Mouse (Mus musculus) kidney, embryonic 16.5 days (tissue): ENCODE data around the gene Mark1. TPM values are rescaled to one million over a fixed set of nuclear protein-coding genes. Genes with fewer than 3 reads are reported as not detected.
A peak's percentile ranks its signal among the peaks of the same experiment; 100 is the strongest.

Experiments
- ATAC-seq: fragments of 200-750 bp; cut with Nextera tagmentation; 2 replicates; pipeline ENCODE4 v1.8.0; 2017; ENCODE audit warnings: moderate TSS enrichment; ENCODE audit not compliant: low FRiP score, low TSS enrichment
- H3K27ac ChIP-seq: fragments of 300-500 bp; sonication (generic); 2 replicates; pipeline ENCODE4 v1.5.1; 2014; ENCODE audit warnings: low read length
- H3K27me3 ChIP-seq: fragments of 300-500 bp; sonication (generic); 2 replicates; pipeline ENCODE4 v1.6.1; 2014; ENCODE audit warnings: low read length, control low read depth, mixed read lengths; ENCODE audit not compliant: insufficient read depth
- H3K36me3 ChIP-seq: fragments of 300-500 bp; sonication (generic); 2 replicates; pipeline ENCODE4 v1.6.1; 2014; ENCODE audit warnings: low read length, control low read depth, mixed read lengths; ENCODE audit not compliant: insufficient read depth
- H3K4me1 ChIP-seq: fragments of 300-500 bp; sonication (generic); 2 replicates; pipeline ENCODE4 v1.6.1; 2014; ENCODE audit warnings: low read length, control low read depth, mixed read lengths; ENCODE audit not compliant: insufficient read depth
- H3K4me2 ChIP-seq: fragments of 300-500 bp; sonication (generic); replicated peaks from 2 replicates; pipeline ENCODE4 v1.6.1; 2014; ENCODE audit warnings: low read depth, low read length
- H3K4me3 ChIP-seq: fragments of 300-500 bp; sonication (generic); 2 replicates; pipeline ENCODE4 v1.5.1; 2014; ENCODE audit warnings: mild to moderate bottlenecking, low read length
- H3K9ac ChIP-seq: fragments of 300-500 bp; sonication (generic); replicated peaks from 2 replicates; pipeline ENCODE4 v1.6.1; 2014; ENCODE audit warnings: low read length
- H3K9me3 ChIP-seq: fragments of 300-500 bp; sonication (generic); 2 replicates; pipeline ENCODE4 v1.6.1; 2016; ENCODE audit warnings: low read length, control low read depth
- WGBS: fragments of 180-500 bp; shearing (Covaris S2); extraction: QIAGEN DNeasy Blood & Tissue Kit; methylation state at CpG from one replicate; pipeline ENCODE4 v1.1.7; 2014; 5-methylcytosine and 5-hydroxymethylcytosine counted together
- polyA plus RNA-seq: library from polyadenylated mRNA; unstranded; fragments of >200 nt; fragmentation: Nextera tagmentation; extraction: Ambion mirVana; gene quantifications from 2 replicates; pipeline ENCODE4 v1.2.1, GENCODE M21; 2015

The Mark1 gene
- polyA plus RNA-seq: 1.8 and 2.0 TPM in 2 replicates

DNA sequence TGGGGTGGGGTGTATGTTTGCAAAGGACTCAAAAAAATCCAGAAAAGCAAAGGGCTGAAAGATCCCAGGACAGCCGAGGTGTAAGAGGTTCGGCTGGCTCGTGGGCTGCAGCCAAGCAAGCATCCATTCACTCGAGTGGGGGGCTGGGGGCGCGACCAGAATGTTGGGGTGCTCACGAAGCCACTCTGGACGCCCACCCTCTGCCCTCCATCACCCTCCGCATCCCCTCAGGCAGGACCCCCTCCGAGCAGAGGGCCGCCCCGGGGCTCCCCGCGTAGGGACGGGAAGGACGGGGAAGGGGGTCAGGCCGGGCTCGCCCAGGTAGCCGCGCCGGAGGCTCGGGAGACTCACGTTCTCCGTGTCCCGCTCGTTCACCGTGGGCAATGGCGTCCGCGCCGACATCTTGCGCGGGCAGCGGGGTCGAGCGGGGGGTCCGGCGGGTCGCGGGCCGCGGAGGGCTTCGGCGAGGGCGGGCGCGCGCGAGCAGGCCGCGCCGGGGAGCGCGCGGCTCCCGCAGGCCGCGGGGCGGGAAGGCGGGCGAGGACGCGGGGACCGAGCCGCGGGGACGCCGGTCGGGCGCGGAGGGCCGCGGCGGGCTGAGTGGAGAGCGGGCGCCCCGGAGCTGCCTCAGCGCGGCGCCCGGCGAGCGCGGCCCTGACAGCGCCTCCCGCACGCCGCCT is at the start of gene Mark1:
Gene Mark1, minus strand, starts transcription at position 500 of the 680 bp plus-strand sequence.
- no peaks in the 10 kb centered on the region for H3K9me3 ChIP-seq
- H3K4me2 ChIP-seq: peak within 1 kb of the TSS; percentile 92
- ATAC-seq: peak; percentile 72
- peaks cover 8% of the 10 kb centered on the region for H3K4me1 ChIP-seq
- no peaks in the 10 kb centered on the region for H3K36me3 ChIP-seq
- H3K9ac ChIP-seq: peak within 1 kb of the TSS; percentile 91
- no peaks in the 10 kb centered on the region for H3K27me3 ChIP-seq
- peak within 1 kb of the TSS; percentile 13; the same call in 1 of the 2 replicates for H3K27ac ChIP-seq
- peak within 1 kb of the TSS; percentile 82 for H3K4me3 ChIP-seq
- 0% methylated on average over 64 of the region's 88 CpGs for WGBS

DNA sequence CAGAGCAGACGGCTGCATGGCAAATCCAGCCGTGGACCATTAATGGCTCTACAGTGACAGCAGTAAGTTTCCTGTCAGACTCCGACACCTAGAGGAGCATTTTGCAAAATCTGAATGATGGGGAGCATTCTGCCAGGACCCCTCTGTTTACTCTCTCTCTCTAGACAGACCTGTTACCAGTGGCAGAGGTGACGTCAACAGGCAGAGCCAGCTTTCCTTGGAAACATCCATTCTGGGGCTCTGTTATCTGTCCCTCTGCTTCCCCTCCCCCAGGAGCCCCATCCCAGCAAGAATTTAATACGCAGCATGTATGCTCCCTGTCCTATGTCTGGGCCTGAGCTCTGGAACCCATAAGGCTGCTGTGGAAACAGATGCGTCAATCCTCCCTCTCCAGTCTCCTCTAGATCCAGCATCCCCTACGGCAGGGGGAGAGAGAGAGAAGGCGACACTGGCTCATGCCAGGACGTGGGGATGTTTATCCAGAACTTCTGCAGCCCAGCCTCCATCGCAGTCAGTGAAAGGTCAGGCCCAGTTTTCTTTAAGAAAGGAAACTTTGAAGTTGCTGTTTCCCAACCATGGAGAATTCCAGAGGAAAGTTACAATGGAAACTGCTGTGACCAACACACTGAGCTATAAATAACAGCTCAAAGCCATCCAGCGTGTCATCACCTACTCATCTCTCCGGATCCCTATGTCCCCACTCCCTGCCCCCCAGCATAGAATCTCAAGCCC is 48.3 kb upstream of the Mark1 start:
- Histone ChIP-seq H3K27ac (no peak overlapping the region), H3K4me3 (no peak overlapping the region), H3K27me3 (no peaks in the 10 kb centered on the region), H3K4me1 (no peaks in the 10 kb centered on the region), H3K9ac (no peak overlapping the region), H3K36me3 (no peaks in the 10 kb centered on the region), H3K4me2 (no peak overlapping the region), H3K9me3 (no peaks in the 10 kb centered on the region)
- 56% methylated on average over 12 of the region's 12 CpGs for WGBS
- ATAC-seq: no peak

DNA sequence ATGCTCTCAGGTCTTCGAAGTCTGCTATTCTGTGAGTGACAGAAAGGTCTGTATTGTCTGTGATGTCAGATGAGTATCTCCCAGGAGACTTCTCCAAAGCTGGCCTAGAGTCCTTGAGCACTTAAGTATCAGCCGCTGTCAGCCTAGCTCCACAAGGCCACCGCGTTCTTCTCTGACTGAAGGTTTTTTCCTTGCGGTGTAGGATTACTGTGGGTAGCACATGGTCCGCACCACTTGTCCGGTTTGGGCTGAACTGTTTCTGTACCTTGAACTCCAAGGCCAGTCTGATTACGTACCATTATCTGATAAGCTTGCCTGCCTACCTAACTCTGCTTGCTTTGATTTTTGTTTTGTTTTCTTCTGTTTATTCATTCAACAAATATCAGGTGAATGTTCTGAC is 47.1 kb upstream of the Mark1 start:
- Histone ChIP-seq H3K27ac (no peak overlapping the region), H3K9ac (no peak overlapping the region)

DNA sequence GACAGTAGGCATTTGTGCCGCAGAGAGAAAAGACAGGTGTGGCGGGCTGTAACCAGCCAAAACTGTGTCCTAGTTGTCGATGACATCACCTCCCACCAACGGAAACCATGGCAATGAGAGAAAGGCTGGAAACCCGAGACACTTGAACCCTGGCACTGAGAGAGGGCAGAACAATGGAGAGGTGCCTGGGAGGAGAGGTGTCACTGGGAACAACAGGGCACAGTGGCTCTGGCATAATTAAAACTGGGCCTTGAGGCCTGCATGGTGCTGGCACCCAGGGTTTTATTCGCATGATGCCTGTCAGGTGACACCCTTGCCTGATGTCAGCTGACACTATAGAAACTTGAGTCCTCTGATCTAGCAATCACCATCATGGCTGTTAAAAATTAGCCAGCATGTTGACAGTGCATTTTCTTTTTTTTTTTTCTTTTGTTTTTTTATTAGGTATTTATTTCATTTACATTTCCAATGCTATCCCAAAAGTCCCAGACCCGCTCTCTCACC is 38.9 kb upstream of the Mark1 start:
- Histone ChIP-seq H3K4me2 (no peak overlapping the region), H3K9ac (no peak overlapping the region), H3K27ac (no peak overlapping the region), H3K4me3 (no peak overlapping the region), H3K9me3 (no peaks in the 10 kb centered on the region), H3K36me3 (no peaks in the 10 kb centered on the region), H3K4me1 (no peaks in the 10 kb centered on the region), H3K27me3 (no peaks in the 10 kb centered on the region)
- 43% methylated on average over 7 of the region's 7 CpGs for WGBS
- ATAC-seq: peak; percentile 42; the same call in 1 of the 2 replicates

More for the DNA sequence above, 47.1 kb upstream of the Mark1 start:
- ATAC-seq: no peak
- Histone ChIP-seq H3K4me1 (no peaks in the 10 kb centered on the region), H3K27me3 (no peaks in the 10 kb centered on the region), H3K9me3 (no peaks in the 10 kb centered on the region), H3K36me3 (no peaks in the 10 kb centered on the region), H3K4me2 (no peak overlapping the region), H3K4me3 (no peak overlapping the region)
- WGBS: 74% methylated on average over 8 of the region's 8 CpGs

DNA sequence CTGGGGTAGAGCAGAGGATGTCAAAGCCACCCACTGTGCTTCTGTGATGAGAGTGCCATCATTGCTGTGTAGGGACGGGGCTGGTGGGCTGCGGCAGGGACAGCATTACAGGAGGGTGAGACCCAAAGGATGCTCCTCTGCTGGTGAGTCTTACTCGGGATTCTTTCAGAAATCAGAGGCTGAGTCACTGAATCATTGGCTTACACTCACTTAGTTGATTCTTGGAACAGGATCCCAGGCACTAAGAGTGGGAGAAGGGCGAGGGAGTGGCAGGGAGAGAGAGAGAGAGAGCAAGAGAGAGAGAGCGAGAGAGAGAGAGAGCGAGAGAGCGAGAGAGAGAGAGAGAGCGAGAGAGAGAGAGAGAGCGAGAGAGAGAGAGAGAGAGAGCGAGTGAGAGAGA is 31.2 kb upstream of the Mark1 start:
- no peak for ATAC-seq
- no peak overlapping the region for H3K4me2 ChIP-seq
- no peaks in the 10 kb centered on the region for H3K36me3 ChIP-seq
- WGBS: 86% methylated on average over 10 of the region's 10 CpGs
- H3K9ac ChIP-seq: no peak overlapping the region
- no peak overlapping the region for H3K27ac ChIP-seq
- H3K27me3 ChIP-seq: no peaks in the 10 kb centered on the region
- no peak overlapping the region for H3K4me3 ChIP-seq
- no peaks in the 10 kb centered on the region for H3K4me1 ChIP-seq
- H3K9me3 ChIP-seq: no peaks in the 10 kb centered on the region

DNA sequence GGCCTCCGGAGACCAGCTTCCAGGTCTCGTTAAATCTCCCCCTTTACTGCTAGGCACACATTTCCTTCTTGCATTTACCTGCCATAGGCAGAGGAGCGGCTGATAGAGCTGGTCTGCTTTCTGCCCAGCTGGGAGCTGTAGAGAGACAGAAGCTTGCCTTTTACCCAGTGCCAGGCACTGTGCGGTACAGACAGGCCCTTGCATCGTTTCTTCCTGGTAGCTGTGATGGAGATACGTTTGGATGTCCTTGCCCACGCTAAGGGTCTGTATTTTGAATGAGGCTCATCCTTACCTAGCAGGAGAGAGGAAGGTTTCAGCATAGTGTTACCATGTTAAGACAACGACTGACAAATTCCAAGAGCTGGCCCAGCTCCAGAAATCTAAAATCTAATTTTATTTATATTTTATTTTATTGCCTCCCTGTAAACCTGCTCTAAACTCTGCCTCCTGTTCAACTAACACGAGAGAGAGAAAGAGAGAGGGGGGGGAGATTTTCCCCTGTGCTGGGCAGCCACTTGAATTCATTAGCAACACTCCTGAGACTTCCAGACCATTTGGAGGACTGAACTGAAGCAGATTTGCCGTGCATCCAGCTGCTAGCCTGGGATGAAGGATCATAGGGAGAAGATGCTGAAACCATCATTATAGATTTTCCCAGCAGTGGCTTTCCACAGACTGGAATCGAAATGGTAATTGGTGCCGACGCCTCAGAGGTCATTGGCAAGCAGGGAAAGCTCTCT is 21.2 kb upstream of the Mark1 start:
- no peak overlapping the region for H3K4me3 ChIP-seq
- no peaks in the 10 kb centered on the region for H3K9me3 ChIP-seq
- no peaks in the 10 kb centered on the region for H3K36me3 ChIP-seq
- no peak overlapping the region for H3K27ac ChIP-seq
- no peak overlapping the region for H3K4me2 ChIP-seq
- H3K27me3 ChIP-seq: no peaks in the 10 kb centered on the region
- H3K4me1 ChIP-seq: no peaks in the 10 kb centered on the region
- H3K9ac ChIP-seq: no peak overlapping the region
- no peak for ATAC-seq
- WGBS: 78% methylated on average over 13 of the region's 13 CpGs

DNA sequence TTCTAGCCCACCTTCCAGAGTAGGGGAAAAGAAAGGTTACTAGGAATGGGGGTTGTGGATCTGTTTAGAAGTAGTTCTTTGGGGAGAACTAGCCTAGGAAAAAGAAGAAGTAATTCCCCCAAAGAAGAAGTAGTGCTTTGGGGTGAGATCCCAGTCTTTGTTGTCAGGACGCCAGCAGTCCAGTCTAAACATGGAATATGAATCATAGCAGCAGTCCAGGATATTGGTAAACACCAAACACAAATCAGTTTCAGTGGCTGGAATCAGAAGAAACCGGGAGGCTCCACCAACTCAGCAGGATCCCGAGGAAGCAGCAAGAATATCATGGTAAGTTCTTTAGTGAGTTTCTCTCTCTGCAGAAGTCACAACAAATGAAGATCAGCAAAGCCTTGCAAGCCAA is 13.2 kb upstream of the Mark1 start:
- ATAC-seq: no peak
- Histone ChIP-seq H3K9ac (no peak overlapping the region), H3K4me2 (no peak overlapping the region), H3K4me1 (no peaks in the 10 kb centered on the region), H3K4me3 (no peak overlapping the region), H3K27ac (no peak overlapping the region), H3K36me3 (no peaks in the 10 kb centered on the region), H3K9me3 (no peaks in the 10 kb centered on the region), H3K27me3 (no peaks in the 10 kb centered on the region)
- 74% methylated on average over 3 of the region's 3 CpGs for WGBS

DNA sequence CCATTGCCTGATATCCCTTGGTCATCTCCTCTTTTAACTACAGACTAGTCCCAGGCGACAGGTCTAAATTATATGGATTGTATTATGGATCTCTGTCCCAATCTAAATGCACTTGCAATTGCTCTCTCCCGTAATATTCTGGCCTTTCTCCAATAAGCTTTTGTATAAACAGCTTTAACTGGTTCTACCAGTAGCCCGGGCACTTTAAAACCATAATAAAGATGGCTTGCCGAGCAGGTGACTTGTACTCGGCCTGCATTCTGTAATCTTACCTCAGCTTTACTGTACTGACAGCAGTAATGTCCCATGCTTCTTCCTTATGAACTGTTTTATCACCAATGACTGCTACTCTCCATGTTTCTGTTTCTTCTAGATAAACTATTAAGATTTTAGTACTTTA is 7.7 kb upstream of the Mark1 start:
- Histone ChIP-seq H3K9me3 (no peaks in the 10 kb centered on the region), H3K9ac (no peak overlapping the region), H3K27ac (no peak overlapping the region), H3K27me3 (no peaks in the 10 kb centered on the region), H3K4me2 (no peak overlapping the region), H3K4me3 (no peak overlapping the region), H3K4me1 (no peaks in the 10 kb centered on the region), H3K36me3 (no peaks in the 10 kb centered on the region)
- ATAC-seq: no peak
- 71% methylated on average over 5 of the region's 5 CpGs for WGBS

DNA sequence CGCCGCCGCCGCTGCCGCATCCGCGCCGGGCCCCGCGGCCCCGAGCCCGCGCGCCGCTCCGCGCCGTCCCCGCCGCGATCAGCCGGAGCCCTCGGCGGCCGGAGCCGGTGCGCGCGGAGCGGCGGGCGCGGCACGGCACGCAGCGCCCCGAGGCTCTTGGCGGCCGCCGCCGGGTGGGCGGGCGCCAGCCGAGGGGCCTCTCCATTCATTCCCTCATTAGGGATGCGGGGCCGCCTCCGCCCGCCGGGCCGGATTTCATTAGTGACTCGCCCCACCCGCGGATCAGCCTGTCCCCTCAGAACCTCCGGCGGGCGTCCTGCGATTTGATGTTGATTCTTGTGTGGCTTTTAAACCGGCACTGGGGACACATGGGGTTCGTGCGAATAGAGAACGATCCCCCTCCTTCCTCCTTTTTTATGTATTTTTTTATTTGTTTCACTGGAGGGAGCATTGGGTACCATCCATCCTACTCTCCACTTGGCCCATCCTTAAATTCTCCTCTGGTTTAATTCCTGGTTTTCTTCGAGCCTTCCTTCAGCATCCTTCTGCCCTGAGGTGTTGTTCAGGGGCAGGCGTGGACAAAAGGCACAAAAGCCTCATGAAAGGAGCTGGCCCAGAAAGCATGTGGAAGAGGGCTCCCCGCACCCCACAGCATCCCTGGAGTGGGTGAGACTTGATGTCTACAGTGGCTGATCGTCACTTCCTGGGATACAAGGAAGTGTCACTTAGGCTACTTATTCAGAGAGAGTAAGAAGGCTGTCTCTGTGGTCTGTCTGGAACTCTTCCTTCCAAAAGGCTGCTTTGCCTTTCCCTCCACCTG is 620 bp upstream of the Mark1 start:
- Histone ChIP-seq H3K36me3 (no peaks in the 10 kb centered on the region), H3K9me3 (no peaks in the 10 kb centered on the region), H3K4me1 (peaks cover 8% of the 10 kb centered on the region), H3K27me3 (no peaks in the 10 kb centered on the region), H3K4me3 (peak overlapping the region; percentile 82), H3K4me2 (peak overlapping the region; percentile 92), H3K27ac (peak overlapping the region; percentile 13; the same call in 1 of the 2 replicates), H3K9ac (peak overlapping the region; percentile 91)
- peak; percentile 49; the same call in 1 of the 2 replicates for ATAC-seq
- WGBS: under 1% methylated on average over 49 of the region's 65 CpGs
